Mouse (Mus musculus) left cerebral cortex, postnatal 10 days (tissue): ENCODE measurements at regions not wholly inside any gene's neighbourhood (a gene's known extent, or its start where the extent isn't known, plus 50 kb on each side); places are given as distances from the start of the nearest gene placed in this dataset.

Source experiments
- DNase-seq, 2 experiments: peaks; one replicate each; pipeline ENCODE4 v3.0.0; 2021 to 2022; ENCODE audit warnings: low spot score in 2 of 2, mixed read lengths in 1 of 2; ENCODE audit errors: extremely low spot score in 1 of 2
- intact Hi-C: fragments of 180-260 bp; cut with DNase I; formaldehyde crosslinking; loops from one replicate; pipeline ENCODE4 v1.15.1; 2025

GRCm38 (mm10) chr1:184281768-184282167, 247.7 kb upstream of the 1700056E22Rik start:
- intact Hi-C loops, result no loop called here
- no peak for DNase-seq

GRCm38 (mm10) chr1:184279263-184279662, 245.2 kb upstream of the 1700056E22Rik start:
- DNase-seq, result no peak
- intact Hi-C loops, result no loop called here

GRCm38 (mm10) chr1:184277001-184277400, 242.9 kb upstream of the 1700056E22Rik start:
- intact Hi-C loops, result no loop called here
- DNase-seq, result no peak

- intact Hi-C loops, result no loop called here
- no peak for DNase-seq
Measured at GRCm38 (mm10) chr1:184275877-184276276, 241.8 kb upstream of the 1700056E22Rik start.

- DNase-seq, result no peak
- intact Hi-C loops, result no loop called here
Measured at GRCm38 (mm10) chr1:184275396-184275795, 241.3 kb upstream of the 1700056E22Rik start.

GRCm38 (mm10) chr1:184274704-184275103, 240.6 kb upstream of the 1700056E22Rik start:
- DNase-seq, result no peak
- intact Hi-C loops, result no loop called here

GRCm38 (mm10) chr1:184273722-184274121, 239.6 kb upstream of the 1700056E22Rik start:
- intact Hi-C loops, result no loop called here
- no peak for DNase-seq

GRCm38 (mm10) chr1:184271254-184271653, 237.2 kb upstream of the 1700056E22Rik start:
- intact Hi-C loops, result no loop called here
- DNase-seq, result no peak

GRCm38 (mm10) chr1:184266051-184266450, 231.9 kb upstream of the 1700056E22Rik start:
- DNase-seq, result peak; percentile 20 to 65
- intact Hi-C loops, result loop anchor here (2.0 to 5.0 kb wide), 2 partner anchors 131 to 473 kb away; no protein-coding TSS in a partner anchor

GRCm38 (mm10) chr1:184262975-184263374, 228.9 kb upstream of the 1700056E22Rik start:
- intact Hi-C loops, result no loop called here
- no peak for DNase-seq

- intact Hi-C loops, result no loop called here
- DNase-seq, result no peak
Measured at GRCm38 (mm10) chr1:184261385-184261727, 227.3 kb upstream of the 1700056E22Rik start.

GRCm38 (mm10) chr1:184260722-184261384, 226.8 kb upstream of the 1700056E22Rik start:
- peak in 1 of 2 experiments; percentile 25 for DNase-seq
- intact Hi-C loops, result no loop called here

- DNase-seq, result no peak
- intact Hi-C loops, result no loop called here
Measured at GRCm38 (mm10) chr1:184259853-184260252, 225.8 kb upstream of the 1700056E22Rik start.

- no peak for DNase-seq
Measured at GRCm38 (mm10) chr1:184257356-184257755, 223.3 kb upstream of the 1700056E22Rik start.

GRCm38 (mm10) chr1:184254951-184255350, 220.8 kb upstream of the 1700056E22Rik start:
- DNase-seq, result no peak

More at GRCm38 (mm10) chr1:184257356-184257755, 223.3 kb upstream of the 1700056E22Rik start:
- intact Hi-C loops, result no loop called here

GRCm38 (mm10) chr1:184244730-184245488, 210.8 kb upstream of the 1700056E22Rik start:
- DNase-seq, result no peak
- intact Hi-C loops, result no loop called here

More at GRCm38 (mm10) chr1:184254951-184255350, 220.8 kb upstream of the 1700056E22Rik start:
- intact Hi-C loops, result no loop called here

GRCm38 (mm10) chr1:184244296-184244695, 210.2 kb upstream of the 1700056E22Rik start:
- DNase-seq, result no peak

GRCm38 (mm10) chr1:184241846-184242245, 207.7 kb upstream of the 1700056E22Rik start:
- intact Hi-C loops, result no loop called here
- no peak for DNase-seq

More at GRCm38 (mm10) chr1:184244296-184244695, 210.2 kb upstream of the 1700056E22Rik start:
- intact Hi-C loops, result no loop called here

GRCm38 (mm10) chr1:184235131-184235983, 201.3 kb upstream of the 1700056E22Rik start:
- DNase-seq, result peak; percentile 44 to 81
- intact Hi-C loops, result no loop called here
